Comparison of ENCODE assay signal across 20 mouse cellular contexts in the genomic region with DNA sequence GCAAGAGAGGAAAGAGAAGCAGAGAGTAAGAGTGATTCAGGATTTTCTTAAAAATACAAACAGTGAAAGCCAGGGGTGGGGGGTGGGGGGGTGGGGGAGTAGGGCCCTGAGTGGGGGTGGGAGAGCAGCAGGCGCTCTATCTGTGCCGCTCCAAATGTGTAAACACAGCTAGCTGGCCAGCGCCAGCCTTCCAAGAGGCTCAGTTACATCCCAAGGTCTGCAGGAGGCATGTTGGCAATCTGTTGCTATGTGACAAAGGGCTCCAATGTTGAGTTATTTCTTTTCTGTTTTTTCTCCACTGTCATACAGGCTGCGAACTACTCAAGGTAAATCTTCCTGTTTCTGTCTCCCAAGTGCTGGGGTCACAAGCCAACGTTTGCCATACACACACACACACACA. TPM values are rescaled to one million over a fixed set of nuclear protein-coding genes. Genes with fewer than 3 reads are reported as not detected.
DNase-seq lines count a peak whose midpoint lies in the region; ATAC-seq and TF ChIP-seq lines count a peak whose summit lies in the region.
"Had no signal": no experiment of that assay in that cellular context is flagged by ENCODE, and none has a peak within 500 bp of the region (broad histone marks: within the 10 kb centered on the region; RNA-seq: fewer than 3 reads in every experiment).

No protein-coding gene starts in this region.

- 44% methylated on average over 5 of the region's 5 CpGs for WGBS in forebrain, postnatal 0 days
- WGBS in forebrain, embryonic 13.5 days: 43% methylated on average over 5 of the region's 5 CpGs
- WGBS in embryonic facial prominence, embryonic 14.5 days: 22% methylated on average over 5 of the region's 5 CpGs
- WGBS in kidney, embryonic 16.5 days: 27% methylated on average over 5 of the region's 5 CpGs

- no peak overlapping the region for H3K27ac ChIP-seq in forebrain, postnatal 0 days (ENCODE audit: low read depth, low read length)
- no peak overlapping the region for H3K27ac ChIP-seq in forebrain, embryonic 13.5 days
- H3K27ac ChIP-seq in embryonic facial prominence, embryonic 14.5 days (replicated peaks; ENCODE audit: low read depth, low read length): no peak overlapping the region
- H3K27ac ChIP-seq in kidney, embryonic 16.5 days (ENCODE audit: low read length): no peak overlapping the region
- H3K27ac ChIP-seq: intestine, embryonic 15.5 days; limb, embryonic 12.5 days had no signal

- DNase-seq in forebrain, postnatal 0 days: peak; percentile 11
- peak; percentile 67 for DNase-seq in ovary, adult 18-20 months (ENCODE audit: low spot score)
- DNase-seq in ovary, postnatal 14 days (ENCODE audit: low spot score): no peak
- DNase-seq in brain, adult 2 months (ENCODE audit: low read depth, low spot score): peak; percentile 56
- DNase-seq in embryonic facial prominence, embryonic 14.5 days (ENCODE audit: low spot score): peak; percentile 15
- DNase-seq in urinary bladder, postnatal 14 days (ENCODE audit: low spot score): no peak
- DNase-seq: gastrocnemius, postnatal 10 days; heart, postnatal 4 days; kidney, postnatal 25 days; layer of hippocampus, postnatal 36 days; right cerebral cortex, postnatal 4 days; thymus, postnatal 25 days had no signal

- H3K4me2 ChIP-seq in forebrain, postnatal 0 days (ENCODE audit: low read depth): no peak overlapping the region
- no peak overlapping the region for H3K4me2 ChIP-seq in forebrain, embryonic 13.5 days
- no peak overlapping the region for H3K4me2 ChIP-seq in embryonic facial prominence, embryonic 14.5 days (ENCODE audit: low read depth, low read length)
- H3K4me2 ChIP-seq in kidney, embryonic 16.5 days (replicated peaks; ENCODE audit: low read depth, low read length): no peak overlapping the region
- H3K4me2 ChIP-seq: heart, embryonic 11.5 days; intestine, embryonic 15.5 days; limb, embryonic 12.5 days had no signal

- H3K9me3 ChIP-seq in forebrain, postnatal 0 days (ENCODE audit: low read length): no peaks in the 10 kb centered on the region
- 0 out of 2 replicates have a peak, but pooled peaks cover 4% of the 10 kb centered on the region for H3K9me3 ChIP-seq in forebrain, embryonic 13.5 days (replicated peaks)
- no peaks in the 10 kb centered on the region for H3K9me3 ChIP-seq in embryonic facial prominence, embryonic 14.5 days (ENCODE audit: control insufficient read depth, low read length)
- H3K9me3 ChIP-seq in kidney, embryonic 16.5 days (ENCODE audit: low read length): no peaks in the 10 kb centered on the region
- H3K9me3 ChIP-seq: intestine, embryonic 15.5 days; limb, embryonic 12.5 days had no signal

- H3K4me1 ChIP-seq in forebrain, postnatal 0 days (ENCODE audit: insufficient read depth): no peaks in the 10 kb centered on the region
- no peaks in the 10 kb centered on the region for H3K4me1 ChIP-seq in forebrain, embryonic 13.5 days
- H3K4me1 ChIP-seq in embryonic facial prominence, embryonic 14.5 days (ENCODE audit: control insufficient read depth, insufficient read depth, low read length): no peaks in the 10 kb centered on the region
- no peaks in the 10 kb centered on the region for H3K4me1 ChIP-seq in kidney, embryonic 16.5 days (ENCODE audit: insufficient read depth, low read length)
- H3K4me1 ChIP-seq: intestine, embryonic 15.5 days; limb, embryonic 12.5 days had no signal

- peak; percentile 27; the same call in 1 of the 2 replicates for ATAC-seq in forebrain, postnatal 0 days
- ATAC-seq in forebrain, embryonic 13.5 days: no peak
- no peak for ATAC-seq in embryonic facial prominence, embryonic 14.5 days (ENCODE audit: low read depth)
- ATAC-seq in kidney, embryonic 16.5 days (ENCODE audit: low FRiP score, low TSS enrichment): no peak
- ATAC-seq: intestine, embryonic 15.5 days had no signal

- no peaks in the 10 kb centered on the region for H3K27me3 ChIP-seq in forebrain, postnatal 0 days (ENCODE audit: insufficient read depth, low read length)
- no peaks in the 10 kb centered on the region for H3K27me3 ChIP-seq in forebrain, embryonic 13.5 days
- no peaks in the 10 kb centered on the region for H3K27me3 ChIP-seq in embryonic facial prominence, embryonic 14.5 days (replicated peaks; ENCODE audit: control insufficient read depth, insufficient read depth, low read length)
- no peaks in the 10 kb centered on the region for H3K27me3 ChIP-seq in kidney, embryonic 16.5 days (ENCODE audit: insufficient read depth, low read length)
- H3K27me3 ChIP-seq: intestine, embryonic 15.5 days had no signal

- no peak overlapping the region for H3K4me3 ChIP-seq in forebrain, postnatal 0 days (ENCODE audit: low read depth, low read length)
- no peak overlapping the region for H3K4me3 ChIP-seq in forebrain, embryonic 13.5 days
- no peak overlapping the region for H3K4me3 ChIP-seq in embryonic facial prominence, embryonic 14.5 days (ENCODE audit: low read depth, low read length)
- H3K4me3 ChIP-seq in kidney, embryonic 16.5 days (ENCODE audit: low read length): no peak overlapping the region
- H3K4me3 ChIP-seq: intestine, embryonic 15.5 days; limb, embryonic 12.5 days had no signal

- H3K9ac ChIP-seq in forebrain, postnatal 0 days: no peak overlapping the region
- no peak overlapping the region for H3K9ac ChIP-seq in forebrain, embryonic 13.5 days
- no peak overlapping the region for H3K9ac ChIP-seq in embryonic facial prominence, embryonic 14.5 days (ENCODE audit: low read depth, low read length)
- no peak overlapping the region for H3K9ac ChIP-seq in kidney, embryonic 16.5 days (replicated peaks; ENCODE audit: low read length)
- H3K9ac ChIP-seq: intestine, embryonic 15.5 days; limb, embryonic 12.5 days had no signal

- no peaks in the 10 kb centered on the region for H3K36me3 ChIP-seq in forebrain, postnatal 0 days (ENCODE audit: insufficient read depth)
- H3K36me3 ChIP-seq in forebrain, embryonic 13.5 days (ENCODE audit: poor library complexity, severe bottlenecking): no peaks in the 10 kb centered on the region
- no peaks in the 10 kb centered on the region for H3K36me3 ChIP-seq in embryonic facial prominence, embryonic 14.5 days (ENCODE audit: control insufficient read depth, insufficient read depth, low read length)
- H3K36me3 ChIP-seq in kidney, embryonic 16.5 days (ENCODE audit: insufficient read depth, low read length): no peaks in the 10 kb centered on the region
- H3K36me3 ChIP-seq: intestine, embryonic 15.5 days; limb, embryonic 12.5 days had no signal

- TF ChIP-seq CTCF in forebrain, postnatal 0 days (IDR thresholded peaks at IDR 0.05; ENCODE audit: low read depth): no peak

RNA-seq across cellular contexts. Expression of a gene that starts 9.4 kb away (rescaled TPM):
- not detected in 2 replicates for total RNA-seq in forebrain, postnatal 0 days (2014; rRNA removed)
- polyA plus RNA-seq in forebrain, postnatal 0 days (2015; fragmentation: Nextera tagmentation; extraction: Ambion mirVana): not detected in 2 replicates
- polyA plus RNA-seq in forebrain, embryonic 13.5 days (2015; fragmentation: Nextera tagmentation; extraction: Ambion mirVana): not detected in 2 replicates
- polyA plus RNA-seq in embryonic facial prominence, embryonic 14.5 days (2014; fragmentation: Nextera tagmentation; extraction: Ambion mirVana): not detected in 2 replicates
- polyA plus RNA-seq in kidney, embryonic 16.5 days (2015; fragmentation: Nextera tagmentation; extraction: Ambion mirVana): not detected in 2 replicates
- total RNA-seq: gastrocnemius, postnatal 10 days; heart, postnatal 4 days; layer of hippocampus, postnatal 36 days; MEL; neutrophil, adult 5-6 weeks had no signal
- polyA plus RNA-seq: heart, embryonic 11.5 days; intestine, embryonic 15.5 days; limb, embryonic 12.5 days; liver, embryonic 16.5 days had no signal

RNA-seq across cellular contexts. Expression of a gene that starts 33.4 kb away (rescaled TPM):
- 60.6 and 63.8 TPM in 2 replicates for total RNA-seq in forebrain, postnatal 0 days (2014; rRNA removed)
- 111 and 118 TPM in 2 replicates for polyA plus RNA-seq in forebrain, postnatal 0 days (2015; fragmentation: Nextera tagmentation; extraction: Ambion mirVana)
- polyA plus RNA-seq in forebrain, embryonic 13.5 days (2015; fragmentation: Nextera tagmentation; extraction: Ambion mirVana): 86.1 and 87.1 TPM in 2 replicates
- polyA plus RNA-seq in embryonic facial prominence, embryonic 14.5 days (2014; fragmentation: Nextera tagmentation; extraction: Ambion mirVana): 73.4 and 80.6 TPM in 2 replicates
- polyA plus RNA-seq in kidney, embryonic 16.5 days (2015; fragmentation: Nextera tagmentation; extraction: Ambion mirVana): 111 and 113 TPM in 2 replicates

RNA-seq across cellular contexts. Expression of a gene that starts 34.0 kb away (rescaled TPM):
- not detected in 2 replicates for total RNA-seq in forebrain, postnatal 0 days (2014; rRNA removed)
- polyA plus RNA-seq in forebrain, postnatal 0 days (2015; fragmentation: Nextera tagmentation; extraction: Ambion mirVana): not detected in 2 replicates
- polyA plus RNA-seq in forebrain, embryonic 13.5 days (2015; fragmentation: Nextera tagmentation; extraction: Ambion mirVana): not detected in 2 replicates
- 0.28 and 0.33 TPM in 2 replicates for polyA plus RNA-seq in embryonic facial prominence, embryonic 14.5 days (2014; fragmentation: Nextera tagmentation; extraction: Ambion mirVana)
- 0.47 and 0.84 TPM in 2 replicates for polyA plus RNA-seq in kidney, embryonic 16.5 days (2015; fragmentation: Nextera tagmentation; extraction: Ambion mirVana)
- total RNA-seq: neutrophil, adult 5-6 weeks had no signal
- polyA plus RNA-seq: heart, embryonic 11.5 days; limb, embryonic 12.5 days had no signal

RNA-seq across cellular contexts. Expression of a gene that starts 46.7 kb away (rescaled TPM):
- total RNA-seq in forebrain, postnatal 0 days (2014; rRNA removed): 46.1 and 57.0 TPM in 2 replicates
- 58.0 and 60.5 TPM in 2 replicates for polyA plus RNA-seq in forebrain, postnatal 0 days (2015; fragmentation: Nextera tagmentation; extraction: Ambion mirVana)
- 32.5 and 35.0 TPM in 2 replicates for polyA plus RNA-seq in forebrain, embryonic 13.5 days (2015; fragmentation: Nextera tagmentation; extraction: Ambion mirVana)
- polyA plus RNA-seq in embryonic facial prominence, embryonic 14.5 days (2014; fragmentation: Nextera tagmentation; extraction: Ambion mirVana): 26.7 and 27.5 TPM in 2 replicates
- 33.3 and 36.2 TPM in 2 replicates for polyA plus RNA-seq in kidney, embryonic 16.5 days (2015; fragmentation: Nextera tagmentation; extraction: Ambion mirVana)

RNA-seq across cellular contexts. Expression of a gene that starts 51.4 kb away (rescaled TPM):
- total RNA-seq in forebrain, postnatal 0 days (2014; rRNA removed): not detected in 2 replicates
- polyA plus RNA-seq in forebrain, postnatal 0 days (2015; fragmentation: Nextera tagmentation; extraction: Ambion mirVana): 0.50 TPM in 1 of 2 replicates, not detected in the other
- 0.31 TPM in 1 of 2 replicates, not detected in the other for polyA plus RNA-seq in forebrain, embryonic 13.5 days (2015; fragmentation: Nextera tagmentation; extraction: Ambion mirVana)
- polyA plus RNA-seq in embryonic facial prominence, embryonic 14.5 days (2014; fragmentation: Nextera tagmentation; extraction: Ambion mirVana): 3.3 and 4.1 TPM in 2 replicates
- 0.73 and 1.4 TPM in 2 replicates for polyA plus RNA-seq in kidney, embryonic 16.5 days (2015; fragmentation: Nextera tagmentation; extraction: Ambion mirVana)
- total RNA-seq: gastrocnemius, postnatal 10 days; heart, postnatal 4 days; layer of hippocampus, postnatal 36 days; MEL; neutrophil, adult 5-6 weeks had no signal
- polyA plus RNA-seq: liver, embryonic 16.5 days had no signal

Comparison
In these comparisons a context has a peak if more than half of its experiments do, and no peak if none do; other contexts are left out.
1. DNase-seq: peak in forebrain, postnatal 0 days (single experiment), ovary, adult 18-20 months (single experiment), brain, adult 2 months (single experiment) and embryonic facial prominence, embryonic 14.5 days (single experiment); none in ovary, postnatal 14 days (single experiment) and urinary bladder, postnatal 14 days (single experiment).